Mouse (Mus musculus) heart, embryonic 16.5 days (tissue): Measurements from ENCODE around the gene Nomo1. TPM values are rescaled to one million over a fixed set of nuclear protein-coding genes. Genes with fewer than 3 reads are reported as not detected.

Source experiments
- ATAC-seq: fragments of 200-750 bp; cut with Nextera tagmentation; replicated peaks from 2 replicates; pipeline ENCODE4 v1.8.0; 2017; ENCODE audit warnings: moderate number of reproducible peaks; ENCODE audit not compliant: insufficient read depth, low FRiP score; ENCODE audit errors: extremely low read depth
- H3K27ac ChIP-seq: fragments of 300-500 bp; sonication (generic); 2 replicates; pipeline ENCODE4 v1.5.1; 2014; ENCODE audit warnings: mild to moderate bottlenecking, low read length, control low read depth, moderate library complexity
- H3K27me3 ChIP-seq: fragments of 300-500 bp; sonication (generic); 2 replicates; pipeline ENCODE4 v1.6.1; 2014; ENCODE audit warnings: low read length, mixed read lengths; ENCODE audit not compliant: control insufficient read depth, insufficient read depth
- H3K36me3 ChIP-seq: fragments of 300-500 bp; sonication (generic); 2 replicates; pipeline ENCODE4 v1.6.1; 2014; ENCODE audit not compliant: control insufficient read depth, insufficient read depth
- H3K4me1 ChIP-seq: fragments of 300-500 bp; sonication (generic); 2 replicates; pipeline ENCODE4 v1.6.1; 2014; ENCODE audit warnings: low read length, mixed read lengths; ENCODE audit not compliant: control insufficient read depth, insufficient read depth
- H3K4me2 ChIP-seq: fragments of 300-500 bp; sonication (generic); 2 replicates; pipeline ENCODE4 v1.6.1; 2014; ENCODE audit warnings: low read depth, mild to moderate bottlenecking, control low read depth, low read length
- H3K4me3 ChIP-seq: fragments of 300-500 bp; sonication (generic); 2 replicates; pipeline ENCODE4 v1.5.1; 2014; ENCODE audit warnings: mild to moderate bottlenecking, control low read depth, low read length
- H3K9ac ChIP-seq: fragments of 300-500 bp; sonication (generic); 2 replicates; pipeline ENCODE4 v1.6.1; 2014; ENCODE audit warnings: low read length, control low read depth
- H3K9me3 ChIP-seq: fragments of 300-500 bp; sonication (generic); replicated peaks from 2 replicates; pipeline ENCODE4 v1.6.1; 2016; ENCODE audit warnings: low read length; ENCODE audit not compliant: control insufficient read depth
- WGBS: fragments of 180-500 bp; shearing (Covaris S2); extraction: QIAGEN DNeasy Blood & Tissue Kit; methylation state at CpG from one replicate; pipeline ENCODE4 v1.1.7; 2014; 5-methylcytosine and 5-hydroxymethylcytosine counted together
- polyA plus RNA-seq: library from polyadenylated mRNA; unstranded; fragments of >200 nt; fragmentation: Nextera tagmentation; extraction: Ambion mirVana; gene quantifications from 2 replicates; pipeline ENCODE4 v1.2.1, GENCODE M21; 2015

Gene Nomo1
- polyA plus RNA-seq, 1 experiment from 2014 or later = 36.2 TPM

DNA sequence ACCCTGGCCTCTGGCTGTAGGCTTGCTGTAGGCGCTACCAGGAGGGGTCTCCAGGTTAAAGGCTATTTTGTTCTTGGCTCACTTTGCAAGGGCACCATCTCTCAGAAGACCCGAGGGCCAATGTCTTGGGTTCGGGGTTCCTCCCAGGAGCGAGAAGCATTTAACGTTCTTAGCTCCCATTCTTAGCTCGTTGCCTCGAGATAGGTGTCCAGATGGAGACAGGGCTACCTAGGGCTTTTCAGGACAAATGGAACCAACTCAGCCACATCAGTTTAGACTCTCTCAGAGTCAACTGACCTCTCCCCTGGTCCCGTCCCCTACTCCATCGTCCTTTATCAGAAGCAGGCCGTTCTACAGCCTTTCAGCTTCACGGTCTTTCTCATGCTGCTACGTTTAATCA, 98.7 kb downstream of the Nomo1 start:
- no peak overlapping the region for H3K27ac ChIP-seq
- no peak overlapping the region for H3K4me3 ChIP-seq
- peaks cover 8% of the 10 kb centered on the region; the same call in 1 of the 2 replicates for H3K4me1 ChIP-seq
- ATAC-seq = no peak
- H3K27me3 ChIP-seq = no peaks in the 10 kb centered on the region
- WGBS = 82% methylated on average over 12 of the region's 12 CpGs
- no peak overlapping the region for H3K9ac ChIP-seq
- H3K36me3 ChIP-seq = no peaks in the 10 kb centered on the region
- no peak overlapping the region for H3K4me2 ChIP-seq
- H3K9me3 ChIP-seq = no peaks in the 10 kb centered on the region

Other genes with a start within 250 kb of the Nomo1 start
- 0.53 and 0.57 TPM in 2 replicates for gene Lmtk3, start 250.0 kb upstream of the Nomo1 start, polyA plus RNA-seq
- gene Sult2b1, start 249.0 kb upstream of the Nomo1 start, polyA plus RNA-seq = 0.66 and 0.72 TPM in 2 replicates
- 90.8 and 90.9 TPM in 2 replicates for gene Cyth2, start 219.1 kb upstream of the Nomo1 start, polyA plus RNA-seq
- 0.50 and 0.57 TPM in 2 replicates for gene Kcnj14, start 208.9 kb upstream of the Nomo1 start, polyA plus RNA-seq
- 38.1 and 40.2 TPM in 2 replicates for gene Grwd1, start 202.8 kb upstream of the Nomo1 start, polyA plus RNA-seq
- 64.9 and 76.1 TPM in 2 replicates for gene Kdelr1, start 160.9 kb upstream of the Nomo1 start, polyA plus RNA-seq
- gene Grin2d, start 155.3 kb upstream of the Nomo1 start, polyA plus RNA-seq = 0.14 and 0.17 TPM in 2 replicates
- gene Syngr4, start 137.0 kb upstream of the Nomo1 start, polyA plus RNA-seq = 0.91 and 1.4 TPM in 2 replicates
- 8.8 TPM in 2 replicates for gene Tmem143, start 136.8 kb upstream of the Nomo1 start, polyA plus RNA-seq
- 87.4 and 92.8 TPM in 2 replicates for gene Emp3, start 112.3 kb upstream of the Nomo1 start, polyA plus RNA-seq
- gene Ccdc114, start 109.6 kb upstream of the Nomo1 start, polyA plus RNA-seq = 3.8 and 3.9 TPM in 2 replicates
- 0.11 and 0.12 TPM in 2 replicates for gene Abcc6, start 3.4 kb upstream of the Nomo1 start, polyA plus RNA-seq
- gene Kcnj11, start 67.1 kb downstream of the Nomo1 start, polyA plus RNA-seq = 10.4 and 10.5 TPM in 2 replicates
- gene Abcc8, start 146.3 kb downstream of the Nomo1 start, polyA plus RNA-seq = 26.3 and 32.3 TPM in 2 replicates
- gene Ush1c, start 204.8 kb downstream of the Nomo1 start, polyA plus RNA-seq = 2.5 and 2.7 TPM in 2 replicates
- 0.02 TPM in 1 of 2 replicates, not detected in the other for gene Otog, start 207.3 kb downstream of the Nomo1 start, polyA plus RNA-seq